Mouse (Mus musculus): ENCODE results near the gene Serpina1f. TPM values are rescaled to one million over a fixed set of nuclear protein-coding genes. Genes with fewer than 3 reads are reported as not detected.
"Not testable (repeated sequence)": the region's sequence is repeated elsewhere in the genome, so short reads cannot be mapped to it uniquely, and the experiment has no call there.

The Serpina1f gene
- polyA plus RNA-seq, 1 experiment from 2014 or later, result not detected

- H3K9ac ChIP-seq, result no peak overlapping the region
- H3K4me2 ChIP-seq (replicated peaks), result no peak overlapping the region
- H3K4me3 ChIP-seq, result no peak overlapping the region
- H3K9me3 ChIP-seq (replicated peaks), result no peaks in the 10 kb centered on the region
- no peak overlapping the region for H3K27ac ChIP-seq
- no peaks in the 10 kb centered on the region for H3K36me3 ChIP-seq
- 0 out of 2 replicates have a peak, but pooled peaks cover 3% of the 10 kb centered on the region for H3K4me1 ChIP-seq
- WGBS, result 80% methylated on average over 3 of the region's 3 CpGs
- ATAC-seq (ENCODE audit: low FRiP score), result no peak
- H3K27me3 ChIP-seq, result no peaks in the 10 kb centered on the region
Measured at GRCm38 (mm10) chr12:103685386-103685785, 9.9 kb downstream of the Serpina1f start.

GRCm38 (mm10) chr12:103683775-103684174 is 11.6 kb downstream of the Serpina1f start:
- H3K4me3 ChIP-seq, result no peak overlapping the region
- no peaks in the 10 kb centered on the region for H3K9me3 ChIP-seq (replicated peaks)
- no peak overlapping the region for H3K4me2 ChIP-seq (replicated peaks)
- 0 out of 2 replicates have a peak, but pooled peaks cover 3% of the 10 kb centered on the region for H3K4me1 ChIP-seq
- no peaks in the 10 kb centered on the region for H3K36me3 ChIP-seq
- ATAC-seq (ENCODE audit: low FRiP score), result no peak
- no peak overlapping the region for H3K9ac ChIP-seq
- H3K27me3 ChIP-seq, result no peaks in the 10 kb centered on the region
- 60% methylated on average over 4 of the region's 4 CpGs for WGBS
- H3K27ac ChIP-seq, result no peak overlapping the region

DNA sequence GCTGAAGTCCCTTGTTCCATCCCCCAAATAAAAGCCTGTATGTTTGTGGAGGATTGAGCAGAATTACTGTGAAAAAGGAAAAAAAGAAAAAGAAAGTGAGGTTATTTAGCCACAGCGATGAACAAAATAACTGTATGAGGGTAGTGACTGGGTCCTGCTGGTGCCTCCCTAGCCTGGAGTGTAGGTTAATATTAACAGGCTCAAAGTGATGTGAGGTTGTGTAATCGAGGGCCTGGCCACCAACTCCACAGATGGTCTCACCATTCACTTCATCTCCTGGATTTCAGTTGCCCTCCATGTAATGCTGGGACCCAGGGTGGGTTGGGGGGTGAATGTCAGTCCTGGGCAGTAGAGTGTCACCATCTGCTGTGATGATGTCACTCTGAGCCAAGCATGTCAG is 13.6 kb downstream of the Serpina1f start:
- H3K4me1 ChIP-seq, result no peaks in the 10 kb centered on the region
- 68% methylated on average over 2 of the region's 2 CpGs for WGBS
- no peak overlapping the region for H3K27ac ChIP-seq
- H3K9me3 ChIP-seq (replicated peaks), result no peaks in the 10 kb centered on the region
- no peaks in the 10 kb centered on the region for H3K36me3 ChIP-seq
- no peaks in the 10 kb centered on the region for H3K27me3 ChIP-seq
- ATAC-seq (ENCODE audit: low FRiP score), result no peak
- H3K4me3 ChIP-seq, result no peak overlapping the region
- no peak overlapping the region for H3K9ac ChIP-seq
- H3K4me2 ChIP-seq (replicated peaks), result no peak overlapping the region

- Histone ChIP-seq H3K27ac (no peak overlapping the region), H3K4me2 (replicated peaks) (no peak overlapping the region), H3K9me3 (replicated peaks) (no peaks in the 10 kb centered on the region), H3K4me1 (no peaks in the 10 kb centered on the region), H3K9ac (no peak overlapping the region), H3K36me3 (no peaks in the 10 kb centered on the region), H3K27me3 (no peaks in the 10 kb centered on the region), H3K4me3 (no peak overlapping the region)
- no peak for ATAC-seq (ENCODE audit: low FRiP score)
- 85% methylated on average over 2 of the region's 2 CpGs for WGBS
Measured at GRCm38 (mm10) chr12:103681169-103681568, 14.2 kb downstream of the Serpina1f start.

- H3K4me2 ChIP-seq (replicated peaks); H3K9me3 ChIP-seq (replicated peaks); H3K4me1 ChIP-seq; H3K4me3 ChIP-seq; ATAC-seq (ENCODE audit: low FRiP score); H3K36me3 ChIP-seq; H3K27ac ChIP-seq; H3K27me3 ChIP-seq; H3K9ac ChIP-seq: not testable (repeated sequence)
- WGBS, result 86% methylated on average over 1 of the region's 1 CpGs
Measured at GRCm38 (mm10) chr12:103679853-103680252, 15.5 kb downstream of the Serpina1f start.

GRCm38 (mm10) chr12:103676039-103676438 is 19.3 kb downstream of the Serpina1f start, which contains the start of gene Serpina16:
Gene Serpina16 (minus strand): TSS chr12:103676139.
- no peaks in the 10 kb centered on the region for H3K4me1 ChIP-seq
- no peak within 1 kb of the TSS for H3K4me3 ChIP-seq
- H3K4me2 ChIP-seq (replicated peaks), result no peak within 1 kb of the TSS
- no peaks in the 10 kb centered on the region for H3K9me3 ChIP-seq (replicated peaks)
- no peak for ATAC-seq (ENCODE audit: low FRiP score)
- H3K36me3 ChIP-seq, result no peaks in the 10 kb centered on the region
- H3K9ac ChIP-seq, result no peak within 1 kb of the TSS
- no peaks in the 10 kb centered on the region for H3K27me3 ChIP-seq
- no peak within 1 kb of the TSS for H3K27ac ChIP-seq
- WGBS, result 89% methylated on average over 1 of the region's 1 CpGs

- H3K4me3 ChIP-seq, result no peak overlapping the region
- no peak overlapping the region for H3K9ac ChIP-seq
- no peaks in the 10 kb centered on the region for H3K9me3 ChIP-seq (replicated peaks)
- no peak overlapping the region for H3K27ac ChIP-seq
- ATAC-seq (ENCODE audit: low FRiP score), result no peak
- 81% methylated on average over 2 of the region's 2 CpGs for WGBS
- H3K4me1 ChIP-seq, result no peaks in the 10 kb centered on the region
- no peak overlapping the region for H3K4me2 ChIP-seq (replicated peaks)
- H3K27me3 ChIP-seq, result no peaks in the 10 kb centered on the region
- H3K36me3 ChIP-seq, result no peaks in the 10 kb centered on the region
Measured at GRCm38 (mm10) chr12:103673179-103673578, 22.1 kb downstream of the Serpina1f start.

DNA sequence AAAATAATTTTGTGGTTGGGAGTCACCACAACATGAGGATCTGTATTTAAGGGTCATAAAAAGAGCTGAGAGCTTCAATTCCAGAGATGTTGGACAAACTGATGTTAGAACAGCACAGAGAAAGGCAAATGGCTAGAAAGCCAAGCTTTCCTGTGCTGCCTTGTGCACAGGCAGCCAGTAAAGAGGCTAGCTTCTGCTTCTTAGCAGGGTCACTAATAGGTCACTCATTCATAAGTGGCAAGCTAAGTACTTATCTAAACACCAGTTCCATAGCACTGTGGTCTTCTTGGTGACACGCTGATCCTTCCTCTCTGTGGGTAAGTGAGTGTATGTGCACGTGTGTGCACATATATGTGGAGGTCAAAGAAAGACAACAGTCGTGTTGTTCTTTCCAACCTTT is 23.8 kb downstream of the Serpina1f start:
- no peaks in the 10 kb centered on the region for H3K36me3 ChIP-seq
- no peaks in the 10 kb centered on the region for H3K9me3 ChIP-seq (replicated peaks)
- no peaks in the 10 kb centered on the region for H3K4me1 ChIP-seq
- no peak overlapping the region for H3K4me3 ChIP-seq
- no peak overlapping the region for H3K27ac ChIP-seq
- H3K9ac ChIP-seq, result no peak overlapping the region
- no peaks in the 10 kb centered on the region for H3K27me3 ChIP-seq
- WGBS, result 87% methylated on average over 3 of the region's 3 CpGs
- H3K4me2 ChIP-seq (replicated peaks), result no peak overlapping the region
- no peak for ATAC-seq (ENCODE audit: low FRiP score)

DNA sequence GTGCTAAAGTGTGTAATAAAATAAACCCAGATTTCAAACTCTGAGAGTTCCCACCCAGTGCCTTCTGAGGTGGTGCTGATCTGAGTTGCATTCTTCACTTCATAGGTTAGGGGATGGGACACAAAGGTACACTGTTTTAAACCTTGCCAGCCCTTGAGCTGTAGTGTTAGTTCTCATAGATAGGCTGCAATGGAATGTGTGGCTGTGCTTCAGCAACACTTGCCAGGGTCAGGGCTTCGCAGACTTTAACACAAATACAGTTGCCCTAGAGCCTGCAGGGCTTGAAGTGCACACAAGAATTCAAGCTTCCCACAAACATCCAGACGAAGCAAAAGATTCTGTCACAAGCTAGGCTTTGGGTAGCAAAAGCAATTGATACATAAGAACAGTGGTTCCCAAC is 24.4 kb downstream of the Serpina1f start:
- Histone ChIP-seq H3K9ac (no peak overlapping the region), H3K36me3 (no peaks in the 10 kb centered on the region), H3K9me3 (replicated peaks) (no peaks in the 10 kb centered on the region; the same call in 1 of the 2 replicates), H3K27me3 (no peaks in the 10 kb centered on the region), H3K4me2 (replicated peaks) (no peak overlapping the region), H3K4me3 (no peak overlapping the region), H3K4me1 (no peaks in the 10 kb centered on the region), H3K27ac (no peak overlapping the region)
- 75% methylated on average over 2 of the region's 2 CpGs for WGBS
- ATAC-seq (ENCODE audit: low FRiP score), result no peak

- 92% methylated on average over 5 of the region's 5 CpGs for WGBS
- no peaks in the 10 kb centered on the region for H3K27me3 ChIP-seq
- H3K27ac ChIP-seq, result no peak overlapping the region
- no peak overlapping the region for H3K4me3 ChIP-seq
- H3K9me3 ChIP-seq (replicated peaks), result no peaks in the 10 kb centered on the region; the same call in 1 of the 2 replicates
- ATAC-seq (ENCODE audit: low FRiP score), result no peak
- H3K36me3 ChIP-seq, result no peaks in the 10 kb centered on the region
- no peak overlapping the region for H3K4me2 ChIP-seq (replicated peaks)
- H3K9ac ChIP-seq, result no peak overlapping the region
- no peaks in the 10 kb centered on the region for H3K4me1 ChIP-seq
Measured at GRCm38 (mm10) chr12:103670344-103670743, 25.0 kb downstream of the Serpina1f start.

- H3K9ac ChIP-seq, result no peak overlapping the region
- no peaks in the 10 kb centered on the region; the same call in 1 of the 2 replicates for H3K9me3 ChIP-seq (replicated peaks)
- H3K4me1 ChIP-seq, result no peaks in the 10 kb centered on the region
- no peak overlapping the region for H3K4me3 ChIP-seq
- 89% methylated on average over 3 of the region's 3 CpGs for WGBS
- H3K27ac ChIP-seq, result no peak overlapping the region
- H3K36me3 ChIP-seq, result no peaks in the 10 kb centered on the region
- H3K27me3 ChIP-seq, result no peaks in the 10 kb centered on the region
- H3K4me2 ChIP-seq (replicated peaks), result no peak overlapping the region
- no peak for ATAC-seq (ENCODE audit: low FRiP score)
Measured at GRCm38 (mm10) chr12:103665286-103665685, 30.0 kb downstream of the Serpina1f start.

- H3K9me3 ChIP-seq (replicated peaks); H3K4me3 ChIP-seq; H3K36me3 ChIP-seq; H3K27ac ChIP-seq; H3K4me1 ChIP-seq; H3K4me2 ChIP-seq (replicated peaks); H3K27me3 ChIP-seq; ATAC-seq (ENCODE audit: low FRiP score); H3K9ac ChIP-seq: not testable (repeated sequence)
Measured at GRCm38 (mm10) chr12:103662053-103662452, 33.3 kb downstream of the Serpina1f start.

GRCm38 (mm10) chr12:103660076-103660475 is 35.3 kb downstream of the Serpina1f start:
- ATAC-seq (ENCODE audit: low FRiP score), result no peak
- H3K9me3 ChIP-seq (replicated peaks), result no peaks in the 10 kb centered on the region
- WGBS, result 86% methylated on average over 5 of the region's 5 CpGs
- no peaks in the 10 kb centered on the region for H3K4me1 ChIP-seq
- H3K4me3 ChIP-seq, result no peak overlapping the region
- no peaks in the 10 kb centered on the region for H3K36me3 ChIP-seq
- no peaks in the 10 kb centered on the region for H3K27me3 ChIP-seq
- no peak overlapping the region for H3K27ac ChIP-seq
- no peak overlapping the region for H3K9ac ChIP-seq
- H3K4me2 ChIP-seq (replicated peaks), result no peak overlapping the region

Measured in hindbrain, embryonic 12.5 days (tissue).